Mouse (Mus musculus) layer of hippocampus, adult 9-10 months (tissue): Measurements from ENCODE around the gene Fnbp1.

ENCODE experiments used
- DNase-seq: peaks from one replicate; pipeline ENCODE4 v3.0.0; 2022; ENCODE audit warnings: low spot score

Gene Fnbp1

DNA sequence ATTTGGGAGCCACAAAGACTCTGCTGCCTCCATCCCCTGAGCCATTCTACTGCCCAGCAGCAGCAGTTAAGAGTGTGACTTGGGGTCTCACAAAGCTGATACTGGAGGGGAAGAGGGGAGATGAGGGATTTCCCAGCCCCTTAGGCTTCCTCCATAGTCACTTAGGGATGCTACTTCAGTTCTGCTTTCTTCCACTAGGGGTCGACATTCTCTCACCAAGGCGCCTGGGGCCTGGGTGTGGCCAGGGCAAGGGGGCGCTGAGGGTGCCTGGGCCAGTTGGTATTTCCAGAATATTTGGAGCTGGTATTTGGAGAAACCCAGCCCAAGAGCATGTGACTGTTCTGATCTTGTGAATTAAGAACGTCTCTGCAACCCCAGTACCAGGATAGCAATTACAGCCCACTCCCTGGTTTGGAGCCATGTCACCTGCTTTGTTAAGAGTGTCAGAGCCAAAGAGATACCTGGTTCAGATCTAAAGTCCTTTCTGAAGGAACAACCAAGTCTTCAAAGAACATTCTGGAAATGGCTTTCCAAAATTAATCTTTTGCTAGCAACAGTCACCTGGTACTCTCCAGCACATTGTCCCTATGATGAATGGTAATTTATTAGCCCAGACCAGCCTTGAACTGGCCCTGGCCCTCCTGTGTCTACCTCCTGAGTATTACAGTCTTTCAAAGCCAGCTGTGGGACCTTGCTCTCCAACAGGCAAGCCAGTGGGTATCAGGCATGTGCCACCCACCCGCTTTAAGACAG, 117.0 kb downstream of the Fnbp1 start:
- peak; percentile 44 for DNase-seq

- DNase-seq: no peak
These were observed 117.9 kb downstream of the Fnbp1 start for GRCm38 (mm10) chr2:31023940-31024339.

- DNase-seq: no peak
These were observed 121.6 kb downstream of the Fnbp1 start for GRCm38 (mm10) chr2:31020202-31020601.

DNA sequence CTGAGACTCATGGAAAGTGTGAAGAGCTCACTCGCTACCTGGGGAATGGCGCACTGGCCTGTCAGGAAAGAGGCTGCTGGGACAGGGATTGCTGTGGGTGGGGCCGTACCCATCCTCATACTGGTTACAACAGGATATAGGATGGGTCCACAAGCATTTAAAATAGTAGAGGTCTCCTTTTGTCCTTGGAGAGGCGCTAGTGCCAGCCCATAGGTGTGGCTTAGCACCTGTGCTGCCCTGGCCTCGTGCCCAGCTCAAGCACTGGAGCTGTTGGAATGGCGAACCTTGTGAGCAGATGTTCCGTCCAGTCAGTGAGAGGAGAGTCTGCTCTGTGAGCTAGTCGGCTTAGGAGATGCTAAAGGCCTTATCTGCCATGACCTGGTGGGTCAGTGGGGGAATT, 122.8 kb downstream of the Fnbp1 start:
- no peak for DNase-seq

- DNase-seq: no peak
These were observed 123.3 kb downstream of the Fnbp1 start for GRCm38 (mm10) chr2:31018519-31018918.

DNA sequence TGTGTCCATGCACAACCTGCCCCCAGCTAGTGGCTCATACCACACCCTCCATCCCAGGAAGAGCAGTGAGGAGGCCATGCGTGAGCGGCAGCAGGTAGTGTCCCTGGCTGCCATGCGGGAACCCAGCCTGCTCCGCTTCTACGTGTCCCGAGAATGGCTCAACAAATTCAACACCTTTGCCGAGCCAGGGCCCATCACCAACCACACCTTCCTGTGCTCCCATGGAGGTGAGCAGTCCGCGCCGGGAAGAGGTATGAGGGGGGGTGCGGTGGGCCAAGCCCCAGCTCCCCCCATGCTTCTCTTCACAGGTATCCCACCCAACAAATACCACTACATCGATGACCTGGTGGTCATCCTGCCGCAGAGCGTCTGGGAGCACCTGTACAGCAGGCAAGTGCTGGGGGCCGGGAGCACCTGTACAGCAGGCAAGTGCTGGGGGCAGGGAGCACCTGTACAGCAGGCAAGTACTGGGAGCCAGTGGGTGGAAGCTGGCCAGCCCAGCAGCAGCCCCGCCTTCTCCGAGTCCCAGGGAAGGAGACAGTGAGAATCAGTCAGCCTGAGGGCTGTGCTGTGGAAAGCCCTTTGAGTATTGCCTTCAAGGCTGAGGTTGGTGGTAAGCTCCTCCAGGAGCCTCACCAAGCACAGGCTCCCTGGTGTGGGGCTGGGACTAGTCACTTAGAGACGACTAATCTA, 124.0 kb downstream of the Fnbp1 start:
- DNase-seq: no peak

GRCm38 (mm10) chr2:31013371-31014120, 128.3 kb downstream of the Fnbp1 start:
- DNase-seq: no peak

DNA sequence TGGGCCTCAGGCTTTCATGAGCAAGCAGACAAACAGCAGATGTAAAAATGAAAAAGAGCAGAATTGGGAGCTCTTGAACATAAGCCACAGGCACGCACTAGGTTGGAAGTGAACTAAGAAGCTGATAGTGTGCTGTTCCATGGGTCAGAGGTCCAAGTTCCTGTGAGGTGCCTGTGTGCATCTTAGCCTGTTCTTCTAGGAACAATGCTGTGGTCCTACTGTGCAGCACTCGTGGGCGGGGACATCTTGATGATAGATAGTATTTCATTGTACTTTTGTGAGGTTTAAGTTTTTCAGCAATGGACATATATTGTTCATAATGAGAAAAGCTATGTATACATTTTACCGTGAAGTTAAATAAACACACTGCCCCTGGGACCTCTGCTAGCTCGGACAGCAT, 134.6 kb downstream of the Fnbp1 start:
- DNase-seq: no peak

GRCm38 (mm10) chr2:31006434-31006833, 135.4 kb downstream of the Fnbp1 start:
- no peak for DNase-seq

GRCm38 (mm10) chr2:31005453-31005852, 136.4 kb downstream of the Fnbp1 start:
- DNase-seq: no peak

GRCm38 (mm10) chr2:31002857-31003256, 139.0 kb downstream of the Fnbp1 start:
- no peak for DNase-seq

DNA sequence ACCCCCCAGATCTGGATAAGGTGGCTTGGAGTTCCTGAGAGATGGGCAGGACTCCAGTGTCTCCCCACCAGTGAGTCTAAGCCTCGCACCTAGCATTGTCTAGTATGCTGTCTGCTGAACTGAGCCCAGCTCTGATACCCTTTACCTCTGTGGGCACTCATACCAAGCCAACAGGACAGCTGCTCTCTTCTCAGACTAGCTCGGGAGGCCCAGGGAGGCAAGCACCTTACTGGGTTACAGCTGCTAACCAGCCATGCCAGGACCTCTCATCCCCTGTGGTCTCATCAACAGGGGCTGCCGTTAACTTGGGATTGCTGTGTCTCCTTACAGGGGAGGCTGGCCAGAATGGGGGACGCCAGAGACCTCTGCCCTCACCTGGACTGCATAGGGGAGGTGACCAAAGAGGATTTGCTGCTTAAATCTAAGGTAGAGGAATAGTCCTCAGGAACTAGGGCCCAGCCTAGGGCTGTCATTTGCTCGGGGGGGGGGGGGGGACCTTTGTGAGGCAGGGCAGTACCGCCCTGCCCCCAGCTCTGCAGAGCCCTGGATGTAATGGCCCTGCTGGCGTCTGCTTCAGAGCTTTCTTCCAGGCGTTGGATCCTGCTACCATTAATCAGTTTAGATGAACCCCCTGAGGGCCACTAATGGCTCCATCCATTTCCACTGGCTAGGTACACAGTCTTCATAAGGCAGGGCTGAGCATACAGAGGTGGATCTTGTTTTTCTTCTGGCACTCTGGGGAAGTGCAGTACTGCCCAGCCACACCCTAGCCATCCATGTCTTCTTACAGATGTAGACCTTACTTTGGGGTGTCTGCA, 143.2 kb downstream of the Fnbp1 start:
- DNase-seq: no peak

DNA sequence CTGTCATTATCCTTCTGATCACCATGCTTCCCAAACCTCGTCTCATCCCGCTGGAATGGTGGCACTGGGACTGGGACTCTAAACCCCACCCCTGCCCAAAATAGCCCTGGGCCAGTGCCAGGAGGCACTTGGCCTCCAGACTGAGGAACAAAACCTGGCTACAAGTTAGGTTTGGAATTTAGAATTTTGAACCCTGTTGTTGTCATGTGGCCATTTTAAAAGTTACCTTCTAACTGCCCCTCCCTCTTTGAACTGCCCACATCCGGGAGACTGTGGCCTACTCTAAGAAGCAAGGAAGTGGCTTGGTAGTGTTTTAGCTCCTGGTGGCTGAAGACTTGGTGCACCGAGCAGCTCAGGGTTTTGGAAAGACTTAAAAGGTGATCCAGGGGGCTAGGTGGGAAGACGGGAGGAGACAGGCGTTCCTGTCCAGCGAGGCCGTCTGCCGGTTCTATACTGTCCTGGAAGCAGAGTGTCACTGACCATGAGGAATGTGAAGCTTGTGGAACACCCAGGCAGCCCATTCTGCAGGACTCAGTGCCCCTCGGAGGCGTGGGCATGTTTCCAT, 146.3 kb downstream of the Fnbp1 start:
- DNase-seq: no peak

GRCm38 (mm10) chr2:30994853-30995252, 147.0 kb downstream of the Fnbp1 start:
- DNase-seq: no peak

DNA sequence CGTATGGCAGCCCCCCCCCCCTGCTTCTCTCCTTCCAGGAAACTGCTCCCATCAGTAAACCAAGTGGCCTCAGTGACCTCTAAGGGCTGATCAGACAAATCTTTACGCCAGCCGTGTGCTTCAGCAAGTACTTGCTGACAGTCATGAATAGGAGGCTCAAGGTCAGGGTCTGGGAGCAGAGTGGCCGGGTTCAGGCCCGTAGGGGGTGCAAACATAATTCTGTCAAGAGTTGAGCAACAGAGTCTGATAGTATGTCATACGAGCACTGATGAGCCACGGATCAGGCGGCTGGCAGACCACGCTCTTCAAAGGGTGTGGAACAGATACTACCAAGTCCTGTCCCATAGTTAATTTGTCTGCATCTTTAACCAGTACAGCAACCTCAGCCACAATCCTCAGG, 151.6 kb downstream of the Fnbp1 start:
- DNase-seq: no peak

- no peak for DNase-seq
These were observed 156.4 kb downstream of the Fnbp1 start for GRCm38 (mm10) chr2:30985111-30986020.

DNA sequence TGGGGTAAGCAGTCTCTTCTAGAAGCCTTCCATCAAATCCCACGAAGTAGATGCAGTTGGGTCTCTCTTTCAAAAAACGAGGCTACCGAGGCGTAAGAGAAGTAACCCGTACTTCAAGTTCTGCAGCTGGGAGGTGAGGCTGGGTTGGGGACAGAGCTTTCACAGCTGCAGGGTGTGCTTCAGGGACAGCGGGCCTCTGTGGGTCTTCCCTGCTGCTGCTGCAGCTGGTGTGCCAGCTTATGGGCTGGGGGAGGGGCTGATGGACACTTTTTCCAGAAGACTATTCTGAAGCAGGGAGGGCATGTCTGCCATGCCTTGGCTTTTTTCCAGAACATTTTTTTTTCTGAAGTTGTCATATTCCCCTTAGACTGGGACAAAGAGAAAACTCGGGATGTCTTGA, 158.8 kb downstream of the Fnbp1 start:
- DNase-seq: no peak

DNA sequence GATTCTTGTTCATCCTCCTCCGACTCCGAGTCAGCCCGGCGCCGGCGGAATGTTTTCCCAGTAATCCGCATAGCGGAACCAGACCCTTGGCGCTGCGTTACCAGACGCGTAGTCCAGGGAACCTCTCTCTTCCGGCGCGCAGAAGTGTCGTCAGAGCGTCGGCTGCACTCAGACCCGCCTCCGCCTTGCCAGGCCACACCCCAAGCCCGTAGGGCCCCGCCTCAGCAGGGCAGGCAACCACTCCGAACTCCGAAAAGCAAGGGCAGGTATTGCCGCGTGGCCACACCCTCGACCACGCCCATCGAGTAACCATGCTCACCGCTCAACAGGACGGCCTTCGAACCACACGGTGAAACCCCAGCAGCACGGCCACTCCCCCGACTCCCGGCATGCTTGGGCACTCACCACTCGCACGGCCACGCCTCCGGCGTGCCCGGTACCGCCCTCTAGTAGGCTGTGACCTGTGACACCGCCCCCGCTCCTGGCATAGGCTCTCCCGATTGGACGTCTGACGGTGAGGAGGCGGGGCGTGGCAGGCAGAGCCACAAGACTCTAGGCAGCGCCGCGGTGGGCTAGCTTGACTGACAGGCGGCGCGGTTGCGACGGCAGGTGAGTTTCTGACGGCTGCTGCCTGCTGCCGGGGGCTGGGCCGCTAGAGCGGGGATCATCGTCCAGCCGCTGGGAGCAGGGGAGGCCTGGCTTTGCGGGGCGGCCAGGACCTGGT, 159.9 kb downstream of the Fnbp1 start, which contains the start of the genes BC005624 and Usp20:
TSS of gene BC005624 (minus strand) at position 412 of the 724 bp plus-strand sequence.
TSS of gene Usp20 (plus strand) at position 490 of the 724 bp plus-strand sequence.
- peak; percentile 99 for DNase-seq
